Mouse (Mus musculus): Measurements from ENCODE around the gene Mef2c. TPM values are rescaled to one million over a fixed set of nuclear protein-coding genes. Genes with fewer than 3 reads are reported as not detected.

The Mef2c gene
- polyA plus RNA-seq, 1 experiment from 2014 or later, result 18.1 TPM

DNA sequence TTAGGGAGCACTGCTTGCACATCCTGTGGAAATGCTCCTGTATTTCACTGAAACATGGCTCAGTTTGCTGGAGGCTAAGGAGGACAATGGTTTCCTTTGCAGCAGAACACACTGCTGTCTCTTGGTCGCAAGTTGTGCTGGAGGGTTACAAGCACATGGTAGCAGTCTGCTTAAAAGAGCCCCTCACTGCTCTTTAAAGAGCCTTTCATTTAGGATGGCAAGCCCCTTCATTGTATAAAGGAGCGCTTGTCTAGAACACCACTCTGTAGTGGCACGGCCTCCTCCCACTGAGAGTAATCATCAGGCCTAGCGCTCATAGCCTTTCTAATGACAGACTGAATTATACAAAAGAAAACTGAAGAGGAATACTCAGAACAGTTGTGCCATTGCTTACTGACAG, 80.0 kb downstream of the Mef2c start:
- no peak overlapping the region for H3K27ac ChIP-seq (replicated peaks)
- WGBS, result 36% methylated on average over 4 of the region's 4 CpGs
- no peaks in the 10 kb centered on the region for H3K9me3 ChIP-seq
- H3K36me3 ChIP-seq (replicated peaks), result no peaks in the 10 kb centered on the region
- 0 out of 2 replicates have a peak, but pooled peaks cover 4% of the 10 kb centered on the region for H3K4me1 ChIP-seq
- no peaks in the 10 kb centered on the region for H3K27me3 ChIP-seq (replicated peaks; ENCODE audit: low read depth, poor library complexity, severe bottlenecking)
- no peak for DNase-seq (ENCODE audit: low spot score)
- H3K4me3 ChIP-seq, result no peak overlapping the region

DNA sequence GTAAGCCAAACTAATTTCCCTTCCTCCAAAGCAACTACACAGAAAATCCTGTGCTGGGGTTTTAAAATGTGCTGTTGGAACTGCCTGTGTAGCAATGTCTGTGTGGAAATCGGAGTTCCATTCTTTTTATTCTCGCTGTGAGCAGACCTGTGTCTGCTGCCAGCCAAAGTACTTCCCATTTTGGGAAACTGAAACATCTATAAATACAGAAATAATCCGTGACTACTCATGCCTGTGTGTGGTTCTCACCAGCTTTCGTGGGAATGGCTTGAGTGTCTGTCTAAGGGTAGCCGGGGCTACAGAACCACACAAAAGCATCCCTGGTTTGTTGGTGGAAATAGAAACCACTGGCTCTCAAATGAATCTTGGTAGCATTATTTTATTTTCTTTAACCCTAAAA, 81.5 kb downstream of the Mef2c start:
- Histone ChIP-seq H3K4me3 (no peak overlapping the region), H3K9me3 (no peaks in the 10 kb centered on the region), H3K27me3 (replicated peaks; ENCODE audit: low read depth, poor library complexity, severe bottlenecking) (no peaks in the 10 kb centered on the region), H3K27ac (replicated peaks) (no peak overlapping the region), H3K4me1 (0 out of 2 replicates have a peak, but pooled peaks cover 4% of the 10 kb centered on the region), H3K36me3 (replicated peaks) (no peaks in the 10 kb centered on the region)
- WGBS, result 87% methylated on average over 5 of the region's 5 CpGs
- DNase-seq (ENCODE audit: low spot score), result no peak

- no peaks in the 10 kb centered on the region for H3K9me3 ChIP-seq
- H3K27me3 ChIP-seq (replicated peaks; ENCODE audit: low read depth, poor library complexity, severe bottlenecking), result no peaks in the 10 kb centered on the region
- H3K4me1 ChIP-seq, result 0 out of 2 replicates have a peak, but pooled peaks cover 4% of the 10 kb centered on the region
- H3K36me3 ChIP-seq (replicated peaks), result no peaks in the 10 kb centered on the region
- no peak overlapping the region for H3K4me3 ChIP-seq
- no peak overlapping the region for H3K27ac ChIP-seq (replicated peaks)
- WGBS, result 81% methylated on average over 2 of the region's 2 CpGs
- DNase-seq (ENCODE audit: low spot score), result no peak
Observed at GRCm38 (mm10) chr13:83588186-83588585, 84.4 kb downstream of the Mef2c start.

DNA sequence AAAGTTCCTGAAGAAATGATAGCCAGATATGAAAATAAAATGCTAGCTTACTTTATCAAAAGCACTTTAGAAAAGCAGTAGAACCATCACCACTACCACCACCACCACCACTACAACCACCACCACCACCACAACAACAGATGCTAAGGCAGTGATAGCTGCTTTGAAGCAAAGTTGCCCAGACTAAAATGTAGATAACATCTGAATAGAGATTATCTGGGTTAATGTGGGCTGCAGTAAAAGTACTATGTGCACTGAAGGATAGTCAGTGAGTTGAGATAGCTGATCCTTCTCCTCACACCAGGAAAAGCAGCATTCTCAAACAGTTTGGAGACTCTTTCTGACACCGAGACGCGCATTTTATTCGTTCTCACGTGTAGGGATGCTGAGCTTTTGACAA, 87.1 kb downstream of the Mef2c start:
- WGBS, result 92% methylated on average over 5 of the region's 5 CpGs
- no peak overlapping the region for H3K4me3 ChIP-seq
- no peak overlapping the region for H3K27ac ChIP-seq (replicated peaks)
- H3K9me3 ChIP-seq, result no peaks in the 10 kb centered on the region
- no peaks in the 10 kb centered on the region for H3K36me3 ChIP-seq (replicated peaks)
- no peaks in the 10 kb centered on the region for H3K4me1 ChIP-seq
- H3K27me3 ChIP-seq (replicated peaks; ENCODE audit: low read depth, poor library complexity, severe bottlenecking), result no peaks in the 10 kb centered on the region
- no peak for DNase-seq (ENCODE audit: low spot score)

- Histone ChIP-seq H3K27ac (replicated peaks) (no peak overlapping the region), H3K27me3 (replicated peaks; ENCODE audit: low read depth, poor library complexity, severe bottlenecking) (no peaks in the 10 kb centered on the region), H3K4me3 (no peak overlapping the region), H3K9me3 (no peaks in the 10 kb centered on the region), H3K36me3 (replicated peaks) (no peaks in the 10 kb centered on the region), H3K4me1 (no peaks in the 10 kb centered on the region)
- WGBS, result 53% methylated on average over 1 of the region's 1 CpGs
- DNase-seq (ENCODE audit: low spot score), result no peak
Observed at GRCm38 (mm10) chr13:83595429-83595828, 91.6 kb downstream of the Mef2c start.

DNA sequence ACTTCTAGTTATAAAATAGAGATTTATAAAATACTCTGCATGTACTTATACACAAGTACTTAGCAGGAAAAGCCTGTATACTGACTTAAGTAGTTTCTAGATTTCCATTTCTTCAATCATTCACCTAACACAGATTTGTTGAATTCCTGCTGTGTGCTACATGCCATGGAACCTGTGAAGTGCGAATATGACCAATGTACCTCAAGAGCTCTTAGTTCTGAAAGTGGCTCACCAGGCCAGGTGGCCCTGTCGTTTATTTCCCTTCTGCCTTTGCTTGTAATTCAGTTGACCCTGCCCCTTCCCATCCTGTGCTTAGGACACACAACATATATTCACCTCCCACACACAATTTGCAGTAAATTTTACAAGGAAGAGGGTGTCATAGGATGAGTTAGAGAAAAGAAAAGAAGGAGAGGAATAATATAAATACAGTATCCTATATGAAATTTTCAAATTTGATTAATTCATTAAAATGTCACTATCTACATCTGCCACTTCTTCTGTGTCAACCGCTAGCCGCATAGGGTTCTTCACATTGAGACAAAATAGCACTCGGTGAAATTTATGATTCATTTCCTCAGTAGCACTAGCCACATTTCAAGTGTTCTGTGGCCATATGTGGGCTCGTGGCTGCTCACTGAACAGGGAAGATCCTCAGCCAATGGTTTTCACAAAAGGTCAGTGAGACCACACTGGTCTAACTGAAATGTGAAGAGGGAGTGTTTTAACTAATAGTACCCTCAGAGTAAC, 93.3 kb downstream of the Mef2c start:
- Histone ChIP-seq H3K4me3 (no peak overlapping the region), H3K36me3 (replicated peaks) (no peaks in the 10 kb centered on the region), H3K27me3 (replicated peaks; ENCODE audit: low read depth, poor library complexity, severe bottlenecking) (no peaks in the 10 kb centered on the region), H3K9me3 (no peaks in the 10 kb centered on the region), H3K4me1 (no peaks in the 10 kb centered on the region), H3K27ac (replicated peaks) (no peak overlapping the region)
- no peak for DNase-seq (ENCODE audit: low spot score)
- WGBS, result 89% methylated on average over 6 of the region's 6 CpGs

- no peaks in the 10 kb centered on the region for H3K36me3 ChIP-seq (replicated peaks)
- DNase-seq (ENCODE audit: low spot score), result no peak
- no peaks in the 10 kb centered on the region for H3K27me3 ChIP-seq (replicated peaks; ENCODE audit: low read depth, poor library complexity, severe bottlenecking)
- WGBS, result 93% methylated on average over 3 of the region's 3 CpGs
- no peak overlapping the region for H3K4me3 ChIP-seq
- no peak overlapping the region for H3K27ac ChIP-seq (replicated peaks)
- no peaks in the 10 kb centered on the region for H3K4me1 ChIP-seq
- no peaks in the 10 kb centered on the region for H3K9me3 ChIP-seq
Observed at GRCm38 (mm10) chr13:83597739-83598210, 93.9 kb downstream of the Mef2c start.

DNA sequence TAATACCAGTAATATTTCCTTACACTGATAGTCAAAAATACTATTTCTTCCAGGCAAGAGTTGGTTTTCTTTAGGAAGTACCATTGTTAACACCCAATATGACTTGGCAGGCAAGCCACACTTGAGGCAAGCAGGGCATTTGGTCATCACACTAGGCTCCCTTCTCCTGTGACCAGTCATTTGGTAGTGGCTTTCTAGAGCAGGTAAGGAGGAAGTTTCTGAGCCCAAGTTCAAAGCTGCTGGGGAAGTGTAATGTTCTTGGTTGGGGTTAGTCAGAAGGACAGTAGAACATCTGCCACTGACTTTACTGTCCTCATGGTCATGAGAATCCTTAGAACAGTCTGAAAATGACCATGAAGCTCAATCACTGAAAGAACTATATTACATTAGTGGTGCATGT, 96.5 kb downstream of the Mef2c start:
- DNase-seq (ENCODE audit: low spot score), result no peak
- Histone ChIP-seq H3K27ac (replicated peaks) (no peak overlapping the region), H3K9me3 (no peaks in the 10 kb centered on the region), H3K4me1 (peaks cover 17% of the 10 kb centered on the region), H3K4me3 (no peak overlapping the region), H3K36me3 (replicated peaks) (no peaks in the 10 kb centered on the region), H3K27me3 (replicated peaks; ENCODE audit: low read depth, poor library complexity, severe bottlenecking) (no peaks in the 10 kb centered on the region)

- Histone ChIP-seq H3K4me1 (peaks cover 17% of the 10 kb centered on the region), H3K27ac (replicated peaks) (no peak overlapping the region), H3K4me3 (no peak overlapping the region), H3K27me3 (replicated peaks; ENCODE audit: low read depth, poor library complexity, severe bottlenecking) (no peaks in the 10 kb centered on the region), H3K9me3 (no peaks in the 10 kb centered on the region), H3K36me3 (replicated peaks) (no peaks in the 10 kb centered on the region)
- WGBS, result 94% methylated on average over 4 of the region's 4 CpGs
- no peak for DNase-seq (ENCODE audit: low spot score)
Observed at GRCm38 (mm10) chr13:83601741-83602140, 97.9 kb downstream of the Mef2c start.

GRCm38 (mm10) chr13:83603373-83604265, 99.8 kb downstream of the Mef2c start:
- H3K27ac ChIP-seq (replicated peaks), result peak overlapping the region; percentile 67; the same call in 1 of the 2 replicates
- H3K4me3 ChIP-seq, result no peak overlapping the region
- WGBS, result 27% methylated on average over 7 of the region's 7 CpGs
- H3K4me1 ChIP-seq, result peaks cover 20% of the 10 kb centered on the region
- no peaks in the 10 kb centered on the region for H3K27me3 ChIP-seq (replicated peaks; ENCODE audit: low read depth, poor library complexity, severe bottlenecking)
- peak; percentile 18 for DNase-seq (ENCODE audit: low spot score)
- H3K9me3 ChIP-seq, result no peaks in the 10 kb centered on the region
- H3K36me3 ChIP-seq (replicated peaks), result no peaks in the 10 kb centered on the region

GRCm38 (mm10) chr13:83604320-83604719, 100.5 kb downstream of the Mef2c start:
- WGBS, result 24% methylated on average over 3 of the region's 3 CpGs

DNA sequence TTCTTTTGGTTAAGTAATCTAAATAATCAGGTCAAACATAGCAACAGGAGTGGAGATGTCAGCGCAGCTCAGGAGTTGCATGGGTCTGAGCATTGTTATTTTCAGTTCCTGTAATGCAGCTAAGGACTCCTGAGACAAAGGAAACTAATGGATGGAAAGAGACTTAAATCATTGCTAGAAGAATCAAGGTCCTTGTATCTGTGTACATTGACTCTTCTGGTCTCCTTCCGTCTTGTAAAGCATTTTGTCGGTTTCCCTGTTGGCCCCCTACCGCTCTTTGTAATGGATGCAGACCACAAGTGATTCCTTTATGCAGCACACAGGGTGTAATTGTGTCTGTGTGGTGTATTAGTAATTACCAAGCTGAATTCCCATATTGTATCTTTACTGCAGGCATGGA, 101.0 kb downstream of the Mef2c start:
- 35% methylated on average over 4 of the region's 4 CpGs for WGBS
- peak; percentile 15 for DNase-seq (ENCODE audit: low spot score)
- no peaks in the 10 kb centered on the region for H3K9me3 ChIP-seq
- H3K4me1 ChIP-seq, result peaks cover 26% of the 10 kb centered on the region
- no peaks in the 10 kb centered on the region for H3K36me3 ChIP-seq (replicated peaks)
- H3K27me3 ChIP-seq (replicated peaks; ENCODE audit: low read depth, poor library complexity, severe bottlenecking), result no peaks in the 10 kb centered on the region
- no peak overlapping the region; the same call in 1 of the 2 replicates for H3K27ac ChIP-seq (replicated peaks)
- no peak overlapping the region for H3K4me3 ChIP-seq

More at GRCm38 (mm10) chr13:83604320-83604719, 100.5 kb downstream of the Mef2c start:
- no peak overlapping the region for H3K27ac ChIP-seq (replicated peaks)
- DNase-seq (ENCODE audit: low spot score), result no peak
- H3K36me3 ChIP-seq (replicated peaks), result no peaks in the 10 kb centered on the region
- H3K27me3 ChIP-seq (replicated peaks; ENCODE audit: low read depth, poor library complexity, severe bottlenecking), result no peaks in the 10 kb centered on the region
- no peaks in the 10 kb centered on the region for H3K9me3 ChIP-seq
- H3K4me3 ChIP-seq, result no peak overlapping the region
- H3K4me1 ChIP-seq, result peaks cover 26% of the 10 kb centered on the region

Data from embryonic facial prominence, embryonic 10.5 days (tissue).